Comparison of ENCODE assay signal across 14 mouse cellular contexts in genomic region chr5:53214801-53215200, GRCm38 (mm10). TPM values are rescaled to one million over a fixed set of nuclear protein-coding genes. Genes with fewer than 3 reads are reported as not detected.
DNase-seq lines count a peak whose midpoint lies in the region; ATAC-seq lines count a peak whose summit lies in the region.
"Had no signal": no experiment of that assay in that cellular context is flagged by ENCODE, and none has a peak within 500 bp of the region (broad histone marks: within the 10 kb centered on the region; RNA-seq: fewer than 3 reads in every experiment).

No protein-coding gene starts in this region.

- peak overlapping the region; percentile 100; the same call in 1 of the 2 replicates for H3K4me2 ChIP-seq in heart, embryonic 15.5 days
- H3K4me2 ChIP-seq in forebrain, embryonic 15.5 days (replicated peaks), result peak overlapping the region; percentile 96; the same call in 1 of the 2 replicates
- H3K4me2 ChIP-seq in midbrain, embryonic 16.5 days (ENCODE audit: low read length), result peak overlapping the region; percentile 83
- H3K4me2 ChIP-seq in intestine, embryonic 16.5 days (ENCODE audit: low read depth, low read length), result no peak overlapping the region
- H3K4me2 ChIP-seq: liver, embryonic 15.5 days had no signal

- H3K4me1 ChIP-seq in heart, embryonic 15.5 days (replicated peaks), result peaks cover 30% of the 10 kb centered on the region
- H3K4me1 ChIP-seq in forebrain, embryonic 15.5 days, result peaks cover 40% of the 10 kb centered on the region
- H3K4me1 ChIP-seq in midbrain, embryonic 16.5 days (ENCODE audit: control insufficient read depth, insufficient read depth, low read length), result peaks cover 14% of the 10 kb centered on the region
- H3K4me1 ChIP-seq in intestine, embryonic 16.5 days (ENCODE audit: control insufficient read depth, insufficient read depth, low read length), result peaks cover 7% of the 10 kb centered on the region; the same call in 1 of the 2 replicates

- no peak overlapping the region for H3K9ac ChIP-seq in heart, embryonic 15.5 days
- H3K9ac ChIP-seq in forebrain, embryonic 15.5 days (replicated peaks), result no peak overlapping the region
- H3K9ac ChIP-seq in midbrain, embryonic 16.5 days (ENCODE audit: low read depth, low read length), result no peak overlapping the region
- H3K9ac ChIP-seq in intestine, embryonic 16.5 days (ENCODE audit: low read depth, low read length), result no peak overlapping the region
- H3K9ac ChIP-seq: embryonic facial prominence, embryonic 13.5 days; liver, embryonic 15.5 days had no signal

- DNase-seq in cerebellum, adult 11-12 months, result peak; percentile 62
- DNase-seq in cerebellum, postnatal 25 days, result no peak
- no peak for DNase-seq in heart, adult 18-20 months
- DNase-seq in spleen, postnatal 4 days (ENCODE audit: low spot score in 2 of 2), result no peak
- DNase-seq: gastrocnemius, postnatal 10 days; heart, postnatal 36 days had no signal

- no peak for ATAC-seq in heart, embryonic 15.5 days (replicated peaks; ENCODE audit: insufficient number of reproducible peaks, insufficient read depth, low FRiP score, low read depth)
- peak; percentile 7; the same call in 1 of the 2 replicates for ATAC-seq in forebrain, embryonic 15.5 days (replicated peaks)
- ATAC-seq in midbrain, embryonic 16.5 days, result no peak
- ATAC-seq in intestine, embryonic 16.5 days, result no peak

- peaks cover 46% of the 10 kb centered on the region for H3K27me3 ChIP-seq in heart, embryonic 15.5 days
- no peaks in the 10 kb centered on the region for H3K27me3 ChIP-seq in forebrain, embryonic 15.5 days
- H3K27me3 ChIP-seq in midbrain, embryonic 16.5 days (ENCODE audit: control insufficient read depth, insufficient read depth, low read depth, low read length), result no peaks in the 10 kb centered on the region; the same call in 1 of the 2 replicates
- 0 out of 2 replicates have a peak, but pooled peaks cover 6% of the 10 kb centered on the region for H3K27me3 ChIP-seq in intestine, embryonic 16.5 days (replicated peaks; ENCODE audit: control insufficient read depth, insufficient read depth, low read length)

- WGBS in heart, embryonic 15.5 days, result 8% methylated on average over 1 of the region's 1 CpGs
- WGBS in forebrain, embryonic 15.5 days, result 0% methylated on average over 1 of the region's 1 CpGs
- 0% methylated on average over 1 of the region's 1 CpGs for WGBS in midbrain, embryonic 16.5 days
- 27% methylated on average over 1 of the region's 1 CpGs for WGBS in intestine, embryonic 16.5 days

- no peak overlapping the region for H3K4me3 ChIP-seq in heart, embryonic 15.5 days
- H3K4me3 ChIP-seq in forebrain, embryonic 15.5 days, result peak overlapping the region; percentile 85; the same call in 1 of the 2 replicates
- no peak overlapping the region for H3K4me3 ChIP-seq in midbrain, embryonic 16.5 days (ENCODE audit: low read depth, low read length)
- H3K4me3 ChIP-seq in intestine, embryonic 16.5 days (ENCODE audit: low read length), result no peak overlapping the region
- H3K4me3 ChIP-seq: liver, embryonic 15.5 days; megakaryocyte, embryonic 14.5 days had no signal

- H3K27ac ChIP-seq in heart, embryonic 15.5 days, result no peak overlapping the region
- H3K27ac ChIP-seq in forebrain, embryonic 15.5 days (replicated peaks), result no peak overlapping the region
- no peak overlapping the region for H3K27ac ChIP-seq in midbrain, embryonic 16.5 days (ENCODE audit: low read length)
- H3K27ac ChIP-seq in intestine, embryonic 16.5 days (ENCODE audit: low read length), result no peak overlapping the region
- H3K27ac ChIP-seq: embryonic facial prominence, embryonic 13.5 days; kidney, postnatal 0 days; liver, embryonic 15.5 days had no signal

- H3K9me3 ChIP-seq in heart, embryonic 15.5 days (replicated peaks), result no peaks in the 10 kb centered on the region
- H3K9me3 ChIP-seq in forebrain, embryonic 15.5 days, result no peaks in the 10 kb centered on the region
- H3K9me3 ChIP-seq in midbrain, embryonic 16.5 days (replicated peaks; ENCODE audit: control insufficient read depth, low read length, poor library complexity, severe bottlenecking), result no peaks in the 10 kb centered on the region
- no peaks in the 10 kb centered on the region for H3K9me3 ChIP-seq in intestine, embryonic 16.5 days (ENCODE audit: control insufficient read depth, low read length)
- H3K9me3 ChIP-seq: embryonic facial prominence, embryonic 13.5 days; liver, embryonic 15.5 days had no signal

- H3K36me3 ChIP-seq in heart, embryonic 15.5 days, result no peaks in the 10 kb centered on the region
- no peaks in the 10 kb centered on the region for H3K36me3 ChIP-seq in forebrain, embryonic 15.5 days
- no peaks in the 10 kb centered on the region for H3K36me3 ChIP-seq in midbrain, embryonic 16.5 days (ENCODE audit: control insufficient read depth, insufficient read depth, low read length)
- no peaks in the 10 kb centered on the region for H3K36me3 ChIP-seq in intestine, embryonic 16.5 days (ENCODE audit: control insufficient read depth, insufficient read depth, low read length)
- H3K36me3 ChIP-seq: embryonic facial prominence, embryonic 13.5 days; liver, embryonic 15.5 days had no signal

RNA-seq across cellular contexts. Expression of gene Sel1l3, which starts 1.1 kb away (rescaled TPM):
- 0.76 and 1.3 TPM in 2 replicates for polyA plus RNA-seq in heart, embryonic 15.5 days (2015; fragmentation: Nextera tagmentation; extraction: Ambion mirVana)
- total RNA-seq in heart, adult 18-20 months (2021), result 1 to 10 TPM in 1 of 2 experiments, under 1 TPM in 1; 0.89 to 1.3 TPM
- polyA plus RNA-seq in forebrain, embryonic 15.5 days (2015; fragmentation: Nextera tagmentation; extraction: Ambion mirVana), result 11.0 and 11.4 TPM in 2 replicates
- polyA plus RNA-seq in midbrain, embryonic 16.5 days (2015; fragmentation: Nextera tagmentation; extraction: Ambion mirVana), result 6.8 and 7.3 TPM in 2 replicates
- polyA plus RNA-seq in intestine, embryonic 16.5 days (2015; fragmentation: Nextera tagmentation; extraction: Ambion mirVana), result 12.9 and 14.8 TPM in 2 replicates

RNA-seq across cellular contexts. Expression of gene Smim20, which starts 52.1 kb away (rescaled TPM):
- 160 and 171 TPM in 2 replicates for polyA plus RNA-seq in heart, embryonic 15.5 days (2015; fragmentation: Nextera tagmentation; extraction: Ambion mirVana)
- 100 to 1,000 TPM; 102 to 119 TPM for total RNA-seq in heart, adult 18-20 months (2021)
- polyA plus RNA-seq in forebrain, embryonic 15.5 days (2015; fragmentation: Nextera tagmentation; extraction: Ambion mirVana), result 59.9 and 65.8 TPM in 2 replicates
- 65.6 and 71.0 TPM in 2 replicates for polyA plus RNA-seq in midbrain, embryonic 16.5 days (2015; fragmentation: Nextera tagmentation; extraction: Ambion mirVana)
- polyA plus RNA-seq in intestine, embryonic 16.5 days (2015; fragmentation: Nextera tagmentation; extraction: Ambion mirVana), result 121 and 130 TPM in 2 replicates
